Mouse (Mus musculus): Measurements from ENCODE around the gene Hivep2.

Hivep2 gene

DNA sequence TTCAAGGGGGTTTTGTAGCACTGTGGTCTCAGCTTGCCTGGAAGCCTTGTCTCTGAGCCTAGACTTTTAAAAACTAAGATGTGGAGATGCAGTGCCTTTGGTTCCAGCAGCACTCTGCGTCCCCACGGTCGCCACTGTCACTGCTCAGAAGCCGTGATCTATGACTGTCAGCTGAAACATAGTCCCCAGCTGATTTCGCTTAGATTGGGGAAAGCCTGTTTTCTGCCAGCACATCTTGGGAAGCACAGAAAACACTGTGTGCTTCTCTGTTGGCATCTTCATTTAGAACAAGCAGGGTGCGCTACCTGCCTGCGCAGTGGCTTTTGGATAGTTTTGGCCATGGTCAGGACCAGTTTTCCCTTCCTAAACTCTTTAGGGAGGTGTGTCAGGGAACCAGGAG is 59.1 kb downstream of the Hivep2 start:
- DNase-seq: no peak

DNA sequence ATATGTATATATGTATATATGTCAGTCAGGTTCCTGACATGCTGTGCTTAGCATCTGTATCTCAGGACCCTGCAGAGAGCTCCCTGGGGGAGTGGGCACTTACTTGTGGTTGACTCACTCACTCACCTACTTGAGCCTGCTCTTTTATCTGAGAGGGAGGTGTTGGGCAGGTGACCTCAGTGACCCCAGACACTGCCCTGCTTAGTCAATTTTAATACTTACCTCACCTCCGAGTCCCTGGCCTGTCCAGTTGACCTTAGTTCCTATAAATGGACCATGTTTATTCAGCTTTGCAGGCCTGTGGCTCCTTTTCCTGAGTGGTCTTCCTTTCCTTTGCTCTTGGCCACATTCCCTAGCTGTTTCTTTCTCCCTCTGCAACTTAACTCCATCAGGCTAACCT is 61.9 kb downstream of the Hivep2 start:
- DNase-seq: no peak

DNA sequence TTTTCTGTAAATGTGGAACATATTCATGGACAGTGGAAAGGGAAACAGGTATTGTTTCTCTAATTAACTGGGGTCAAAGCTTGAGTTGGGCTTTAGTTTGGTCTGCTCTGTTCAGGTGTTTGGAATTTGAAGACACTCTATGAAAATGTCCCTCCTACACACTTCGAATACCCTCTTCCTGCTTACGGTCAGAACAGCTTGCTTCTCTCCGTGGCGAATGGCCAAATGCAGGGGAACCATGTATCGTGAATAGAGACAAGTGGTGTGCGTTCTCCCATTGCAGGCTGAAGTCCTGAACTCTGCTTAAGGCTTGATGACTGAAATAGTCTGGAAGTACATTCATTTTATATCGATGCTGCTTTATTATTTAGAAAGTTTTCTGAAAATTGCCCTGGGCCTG is 63.1 kb downstream of the Hivep2 start:
- peak; percentile 29 for DNase-seq

DNA sequence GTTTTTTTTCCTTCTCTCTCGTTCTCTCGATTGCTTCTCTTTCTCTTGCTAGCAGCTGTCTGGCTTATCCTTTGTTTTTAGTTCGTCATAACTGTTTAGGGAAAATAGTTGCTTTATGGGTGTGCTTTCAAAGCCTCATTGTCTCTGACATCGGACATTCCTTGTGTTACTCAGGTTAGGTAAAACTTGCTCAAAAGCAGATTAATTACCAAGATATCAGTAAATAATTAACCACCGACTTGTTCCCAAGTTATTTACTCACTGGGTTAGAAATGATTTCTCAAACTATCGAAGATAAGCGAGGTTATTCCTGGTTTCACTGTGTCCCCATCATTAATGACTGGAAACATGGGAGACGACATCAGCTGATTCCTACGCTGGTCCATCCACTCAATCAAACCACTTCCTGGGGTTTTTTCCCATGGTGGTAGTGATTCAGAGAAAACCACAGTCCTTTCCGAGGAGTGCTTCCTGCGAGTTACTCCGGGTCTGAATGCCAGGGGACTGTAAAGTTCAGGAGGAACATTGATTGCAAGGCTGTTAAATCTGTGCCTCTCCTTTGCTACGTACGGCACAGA is 64.7 kb downstream of the Hivep2 start:
- DNase-seq: no peak

DNA sequence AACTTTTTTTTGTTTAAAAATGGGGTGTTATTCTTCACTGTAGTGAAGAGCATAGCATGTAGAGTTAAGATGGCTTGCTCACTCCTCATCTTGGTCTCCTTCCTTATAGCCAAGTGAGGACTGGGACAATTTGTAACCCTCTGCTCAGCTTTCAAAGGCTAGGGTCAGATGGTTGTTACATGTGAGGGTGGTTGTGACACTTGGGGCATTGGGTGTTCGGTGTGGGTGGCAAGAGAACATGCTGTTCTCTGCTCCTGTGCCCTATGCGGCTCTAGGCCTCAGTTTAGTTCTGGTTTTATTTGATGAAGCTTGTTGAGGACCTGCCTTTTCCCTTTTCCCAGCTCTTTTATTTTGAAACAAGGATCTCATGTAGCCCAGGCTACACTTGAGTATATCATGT is 66.7 kb downstream of the Hivep2 start:
- DNase-seq: no peak

DNA sequence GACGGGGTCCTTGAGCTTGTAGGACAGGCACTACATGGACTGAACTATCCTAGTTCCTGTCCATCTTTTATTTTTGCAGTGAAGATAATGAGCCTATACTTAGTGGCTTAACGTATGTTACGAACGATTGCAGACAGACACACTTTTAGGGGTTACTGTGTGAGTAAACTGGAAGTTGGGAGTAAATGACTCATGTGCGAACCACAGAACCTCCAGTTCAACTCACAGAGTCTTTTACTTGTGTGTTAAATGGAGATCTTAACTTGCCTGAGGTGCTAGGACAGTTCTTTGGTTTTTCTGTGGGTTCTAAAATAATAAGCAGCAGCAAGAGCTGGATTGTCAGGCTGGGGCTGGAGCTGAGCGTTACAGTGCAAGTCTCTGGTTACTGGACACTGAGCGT is 68.2 kb downstream of the Hivep2 start:
- DNase-seq: no peak

DNA sequence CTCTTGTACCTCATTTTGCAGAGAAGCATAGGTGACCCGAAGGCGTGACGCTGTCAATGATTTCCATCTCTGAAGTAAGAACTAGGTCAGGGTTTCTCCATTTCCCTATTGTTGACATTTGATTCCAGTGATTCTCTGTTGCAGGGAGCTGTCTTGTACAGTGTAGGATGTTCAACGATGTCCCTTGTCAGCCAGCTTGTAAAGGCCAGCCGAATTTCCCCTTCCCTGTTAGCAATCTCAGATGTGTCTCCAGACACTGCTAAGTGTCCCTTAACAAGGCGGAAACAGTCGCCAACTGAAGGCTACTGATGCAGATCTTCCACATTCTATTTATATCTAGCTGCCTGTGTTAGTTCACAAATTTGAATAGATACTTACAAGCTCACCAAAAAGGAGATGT is 68.9 kb downstream of the Hivep2 start:
- DNase-seq: no peak

DNA sequence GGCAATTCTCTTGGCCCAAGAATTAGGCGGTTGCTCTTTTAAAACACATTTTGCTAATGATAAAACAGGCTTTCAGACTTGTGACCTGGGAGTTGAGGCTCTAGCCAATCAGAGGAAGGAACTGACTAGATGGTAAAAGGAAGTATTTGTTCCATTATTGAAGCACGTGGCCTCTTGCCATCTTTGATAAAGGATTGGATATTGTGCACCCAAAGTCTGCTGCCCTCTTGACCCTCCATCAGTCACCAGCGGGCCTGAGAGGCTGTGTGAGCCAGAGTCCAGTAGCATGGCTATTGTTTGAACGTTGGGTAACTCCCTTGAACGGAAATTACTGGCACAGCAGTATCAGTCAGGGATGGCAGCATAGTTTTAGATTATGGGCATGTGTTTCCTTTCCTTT is 69.7 kb downstream of the Hivep2 start:
- no peak for DNase-seq

DNA sequence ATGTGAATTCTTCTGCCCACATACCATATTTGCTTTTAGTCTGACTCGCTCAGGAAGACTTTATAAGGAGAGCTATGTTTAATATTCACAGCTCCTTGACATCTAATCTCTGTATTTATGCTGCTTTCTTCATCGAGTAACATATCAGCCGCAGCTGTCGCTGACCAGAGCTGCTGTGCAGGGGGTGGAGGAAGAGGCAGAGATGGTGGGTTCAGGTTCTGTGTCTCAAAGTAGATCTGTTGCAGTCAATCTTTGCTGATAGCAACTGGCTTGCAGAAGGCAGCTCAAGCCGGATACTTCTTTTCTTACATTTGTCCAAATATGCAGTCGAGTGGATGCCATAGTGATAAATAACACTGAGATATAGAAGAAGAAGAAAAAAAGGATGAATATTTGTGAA is 70.6 kb downstream of the Hivep2 start:
- no peak for DNase-seq

DNA sequence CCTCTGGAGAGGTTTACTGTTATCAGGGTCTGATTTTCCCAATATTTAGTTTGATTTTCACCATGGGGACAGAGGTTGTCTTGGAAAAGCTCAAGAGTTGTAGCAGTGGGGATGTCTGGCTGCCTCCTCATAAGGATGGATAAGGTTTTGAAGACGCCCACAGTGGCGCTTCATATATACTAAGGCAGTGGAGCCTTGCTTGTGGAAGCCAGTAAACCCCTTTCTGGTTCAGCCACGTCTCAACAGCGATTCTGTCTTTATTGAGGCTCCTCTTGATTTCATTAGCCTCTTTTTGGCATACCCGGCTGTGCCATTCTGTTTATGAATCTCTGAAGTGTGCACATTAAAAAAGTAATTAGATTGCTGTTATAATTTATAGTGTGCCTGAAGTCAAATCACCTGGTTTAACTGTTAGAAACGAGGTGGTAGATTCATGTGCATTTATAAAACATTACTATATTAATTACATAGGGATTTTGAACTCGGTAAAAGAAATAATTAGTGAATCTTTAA is 72.2 kb downstream of the Hivep2 start:
- no peak for DNase-seq

DNA sequence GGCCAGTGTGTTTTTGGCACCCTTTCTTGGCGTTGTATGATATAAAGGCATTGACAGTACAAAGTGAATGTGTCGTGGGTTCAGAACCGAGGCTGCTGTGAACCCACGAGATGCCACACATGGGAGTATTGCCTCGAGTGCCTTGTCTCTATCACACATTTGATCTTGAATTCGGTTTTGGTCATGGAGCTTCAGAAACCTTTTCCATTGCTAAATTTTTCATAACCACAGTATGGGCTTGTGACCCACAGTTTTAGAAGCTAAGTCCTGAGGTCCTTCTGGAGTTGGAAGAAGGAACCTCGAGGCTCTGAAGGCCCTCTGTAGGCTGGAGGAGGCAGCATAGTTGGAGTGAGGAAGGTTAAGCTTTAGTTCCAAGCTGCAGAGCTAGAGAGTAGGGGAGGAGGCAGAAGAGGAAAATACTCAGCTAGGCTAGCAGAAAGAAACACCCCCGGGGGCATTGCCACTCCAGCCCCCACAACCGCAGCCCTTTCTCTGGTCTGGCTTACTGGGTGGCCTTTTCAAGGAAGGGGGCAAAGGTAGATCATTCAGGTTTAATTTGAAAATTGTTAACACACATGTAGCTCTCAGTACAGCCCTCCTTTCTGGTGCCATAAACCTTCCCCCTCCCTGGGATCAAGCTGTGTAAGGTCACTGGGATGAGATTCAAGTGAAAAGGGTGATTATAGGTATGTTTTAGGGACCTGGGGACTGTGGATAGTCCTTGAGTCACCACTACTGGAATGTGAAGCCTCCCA is 75.0 kb downstream of the Hivep2 start:
- no peak for DNase-seq

DNA sequence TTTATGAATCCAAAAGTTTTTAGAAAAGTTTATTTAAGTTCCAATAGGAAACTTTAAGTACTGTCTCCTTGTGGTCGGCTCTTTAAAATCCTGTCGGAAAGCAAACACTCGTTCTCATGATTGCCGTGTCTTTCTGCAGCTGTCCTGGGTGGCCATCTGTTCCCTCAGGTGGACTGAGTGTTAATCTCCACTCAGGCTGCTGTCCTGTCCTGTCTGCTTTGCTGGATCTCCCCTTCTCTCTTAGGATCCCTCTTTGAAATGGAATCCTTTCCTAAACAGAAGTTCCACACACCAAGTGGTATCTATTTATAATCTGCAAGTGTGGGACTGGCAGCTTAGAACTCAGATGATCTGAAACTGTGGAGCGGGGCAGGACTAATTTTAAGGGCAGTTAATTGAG is 75.7 kb downstream of the Hivep2 start:
- DNase-seq: no peak

DNA sequence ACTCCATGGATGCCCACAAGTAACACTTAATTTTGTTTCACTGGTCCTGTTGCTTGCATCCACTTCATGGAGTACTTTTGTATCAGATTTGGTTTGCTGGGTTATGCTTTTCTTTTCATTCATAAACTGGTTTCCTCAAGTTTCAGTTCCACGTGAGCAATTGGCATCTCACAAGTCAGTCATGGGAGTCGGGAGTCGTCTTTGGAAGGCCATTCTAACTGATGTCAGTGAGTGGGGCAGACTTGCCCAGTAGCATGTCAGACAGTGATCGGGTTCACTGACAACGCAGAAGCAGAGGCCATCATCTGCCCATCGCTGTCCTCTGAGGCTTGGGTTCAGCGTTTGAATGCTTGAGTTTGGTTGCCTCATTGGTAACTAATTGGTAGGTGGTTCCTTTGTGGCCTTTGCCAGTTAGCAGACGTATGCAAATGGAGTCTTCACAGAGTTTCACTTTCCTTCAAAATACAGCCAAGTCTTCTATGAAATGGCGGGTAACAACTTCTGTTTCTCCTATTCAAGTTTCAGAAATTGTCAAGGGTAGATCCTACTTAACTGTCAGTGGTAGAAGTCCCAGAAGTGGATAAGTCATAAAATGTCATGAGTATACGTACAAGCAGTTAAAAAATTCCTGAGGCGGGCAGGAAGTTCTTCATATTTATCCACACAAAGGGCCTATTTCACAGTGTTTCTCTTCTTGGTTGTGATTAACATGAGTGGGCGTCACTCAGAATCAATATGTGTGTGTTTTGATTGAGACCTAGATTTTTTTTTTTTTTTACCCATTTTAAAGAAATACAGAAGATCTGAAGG is 76.9 kb downstream of the Hivep2 start:
- no peak for DNase-seq

DNA sequence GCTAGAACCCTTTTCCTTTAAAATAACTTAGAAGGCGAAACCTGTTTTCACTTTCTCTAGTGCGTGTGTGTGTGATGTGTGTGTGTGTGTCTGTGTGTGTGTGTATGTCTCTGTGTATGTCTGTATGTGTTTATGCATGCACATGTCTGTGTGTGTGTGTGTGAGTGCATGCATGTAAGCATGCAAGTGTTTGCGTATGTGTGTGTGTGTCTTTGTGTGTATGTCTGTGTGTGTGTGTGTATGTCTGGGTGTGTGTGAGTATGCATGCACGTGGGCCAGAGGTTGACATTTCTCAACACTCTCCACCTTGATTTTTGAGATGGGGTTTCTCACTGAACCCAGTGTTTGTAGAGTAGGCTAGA is 77.5 kb downstream of the Hivep2 start:
- no peak for DNase-seq

DNA sequence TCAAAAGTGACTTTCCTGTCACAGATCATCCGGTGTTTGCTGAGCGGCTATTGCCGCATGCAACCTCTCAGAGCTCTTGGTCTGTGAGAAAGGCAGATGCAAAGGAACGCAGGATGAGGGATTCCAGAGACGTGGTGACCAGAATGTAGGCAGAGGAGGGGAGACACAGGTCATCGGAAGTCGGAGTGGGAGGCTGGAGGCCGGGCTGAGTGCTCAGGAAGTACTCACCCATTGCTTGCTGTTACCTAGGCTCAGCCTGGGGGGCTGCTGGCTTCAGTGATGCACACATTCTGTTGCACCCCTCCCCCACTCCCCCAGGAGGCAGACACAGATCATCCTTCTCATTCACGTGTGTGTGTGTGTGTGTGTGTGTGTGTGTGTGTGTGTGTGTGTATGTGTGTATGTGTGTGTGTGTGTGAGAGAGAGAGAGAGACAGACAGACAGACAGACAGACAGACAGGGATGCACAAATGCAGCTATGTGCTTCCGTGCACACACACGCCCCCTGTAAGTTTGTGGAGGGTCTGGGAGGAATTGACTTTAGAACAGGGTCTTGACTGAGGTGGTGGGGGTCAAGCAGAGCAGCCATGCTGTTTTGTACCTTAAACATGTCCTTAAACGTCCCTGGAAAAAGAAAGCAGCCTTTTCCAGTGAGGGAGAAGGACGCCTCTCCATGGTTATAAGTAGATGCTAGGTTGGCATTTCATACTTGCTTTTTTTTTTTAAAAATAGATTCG is 78.3 kb downstream of the Hivep2 start:
- DNase-seq: peak; percentile 44

DNA sequence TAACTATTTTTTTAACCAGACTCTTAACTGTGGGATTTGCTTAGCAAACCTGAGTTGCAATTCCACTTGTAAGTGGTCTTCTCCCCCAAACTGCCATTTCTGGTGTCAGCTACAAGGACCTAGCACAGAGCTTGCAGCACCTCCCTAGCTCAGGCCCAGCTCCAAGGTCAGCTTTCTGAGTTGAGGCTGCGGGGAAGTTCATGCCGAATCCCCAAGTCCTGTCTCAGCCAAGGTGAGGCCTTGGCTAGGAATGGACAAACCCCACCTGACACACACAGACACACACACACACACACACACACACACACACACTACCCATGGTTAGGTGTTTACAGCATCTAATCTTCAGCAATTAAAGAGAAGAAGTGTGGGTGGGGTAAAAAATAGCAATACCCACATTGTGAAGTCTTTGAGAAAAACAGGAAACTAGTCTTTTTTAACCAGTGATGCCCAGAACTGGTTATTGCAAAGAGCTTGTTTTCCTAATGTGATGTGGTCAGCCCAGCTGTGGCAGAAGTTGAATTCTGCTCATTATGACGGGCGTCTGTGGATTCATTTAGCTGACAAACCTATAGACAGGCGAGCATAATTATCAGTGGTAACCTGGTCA is 79.0 kb downstream of the Hivep2 start:
- no peak for DNase-seq

DNA sequence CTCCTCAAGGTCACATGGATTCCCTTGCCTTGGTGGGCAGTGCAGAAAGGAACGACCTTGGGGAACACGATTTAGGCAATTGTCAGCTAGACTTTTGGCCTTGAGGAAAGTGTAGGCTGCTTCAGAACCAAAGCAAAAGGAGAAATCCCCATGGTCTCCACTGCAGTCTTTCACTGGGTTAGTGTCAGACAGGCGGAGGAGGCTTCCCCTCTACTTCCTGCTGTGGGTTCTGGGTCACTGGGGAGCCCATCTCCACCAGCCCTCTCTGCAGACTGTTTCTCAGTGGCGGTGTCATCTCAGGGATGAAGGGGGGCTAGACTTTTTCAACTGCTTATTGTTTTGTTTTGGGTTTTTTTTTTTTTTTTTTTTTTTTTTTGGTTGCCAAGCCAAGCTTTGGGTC is 79.9 kb downstream of the Hivep2 start:
- DNase-seq: no peak

DNA sequence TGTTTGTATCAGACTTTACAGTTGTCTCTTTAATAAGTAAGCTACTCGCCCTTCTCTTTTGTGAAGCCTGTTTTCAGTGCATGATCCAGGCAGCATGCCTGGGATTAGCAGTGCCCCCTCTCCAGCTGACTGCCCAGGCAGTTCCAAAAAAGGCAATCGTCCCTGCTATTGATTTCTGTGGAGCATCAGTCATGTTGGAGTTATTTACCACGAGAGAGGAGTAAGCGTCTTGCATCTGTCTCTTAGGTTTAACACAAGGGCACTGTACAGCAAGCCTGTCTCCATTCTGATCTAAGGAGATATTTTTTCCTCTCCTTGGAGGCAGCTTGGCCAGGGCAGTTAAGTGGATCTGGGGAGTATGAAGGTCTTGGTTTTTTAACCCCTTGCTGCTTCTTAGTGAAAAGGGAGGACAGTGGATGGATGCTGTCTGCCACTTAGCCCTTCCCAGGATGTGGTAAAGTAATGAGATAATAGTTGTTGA is 80.3 kb downstream of the Hivep2 start:
- no peak for DNase-seq

DNA sequence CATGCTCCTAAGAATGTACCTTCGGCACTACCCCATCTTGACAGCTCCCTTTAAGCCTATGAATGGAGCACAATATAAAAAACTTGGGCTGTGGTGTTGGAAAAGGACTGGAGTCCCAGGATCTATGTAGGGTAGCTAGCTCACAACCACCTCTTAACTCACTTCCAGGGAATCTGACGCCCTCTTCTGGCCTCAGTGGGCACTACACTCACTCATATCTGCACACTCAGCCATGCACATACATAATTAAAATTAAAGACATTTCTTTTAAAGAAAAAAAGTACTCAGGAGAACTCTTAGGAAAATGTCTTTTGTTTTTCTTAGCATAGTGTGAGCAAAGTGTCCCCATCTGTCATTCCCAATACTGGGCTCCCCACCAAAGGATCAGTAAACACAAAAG is 81.1 kb downstream of the Hivep2 start:
- no peak for DNase-seq

DNA sequence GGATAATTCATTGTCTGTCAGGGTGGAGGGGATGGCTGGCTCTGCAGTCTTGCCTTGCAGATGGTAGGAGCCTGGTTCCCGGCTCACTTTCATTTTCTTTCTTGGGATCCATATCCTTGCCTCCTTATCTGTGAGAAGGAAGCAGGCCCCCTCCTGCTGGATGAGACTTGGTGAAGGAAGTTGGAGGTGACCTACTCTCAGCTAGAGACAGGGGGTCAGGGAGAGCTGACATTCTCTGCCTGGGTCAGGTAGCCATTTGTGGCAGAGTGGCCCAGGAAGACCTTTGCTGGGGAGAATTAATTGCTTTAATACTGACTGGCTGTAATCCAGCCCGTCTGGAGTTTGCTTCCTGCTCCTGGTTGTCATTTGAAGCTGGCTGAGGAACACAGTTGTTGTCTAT is 81.8 kb downstream of the Hivep2 start:
- DNase-seq: no peak

DNA sequence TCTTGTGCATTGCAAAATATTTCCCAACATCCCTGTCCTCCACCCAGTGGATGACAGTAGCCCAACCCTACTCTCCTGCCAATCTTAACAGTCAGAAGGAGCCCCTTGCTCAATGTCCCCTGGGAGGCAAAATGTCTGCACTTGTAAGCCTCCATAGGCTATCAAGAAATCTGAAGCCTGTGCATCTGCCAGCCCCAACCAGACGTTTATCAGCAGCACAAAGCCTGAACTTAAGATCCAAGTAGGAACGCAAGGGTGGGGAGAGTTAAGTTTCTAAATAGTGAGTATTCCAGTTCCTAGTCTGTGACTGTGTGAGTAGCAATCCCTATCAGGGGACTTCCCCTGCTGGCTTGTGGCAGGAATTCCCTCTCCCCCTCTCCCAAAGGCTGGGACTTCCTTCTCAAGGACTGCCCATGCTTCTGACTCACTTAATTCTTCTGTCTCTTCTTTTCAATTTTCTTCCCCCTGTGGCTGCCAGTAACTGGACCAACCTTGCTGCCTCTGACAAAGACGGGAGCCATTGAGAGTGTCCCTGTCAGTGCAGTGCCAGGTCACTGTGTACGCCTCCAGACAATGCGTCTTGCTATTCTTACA is 82.5 kb downstream of the Hivep2 start:
- no peak for DNase-seq

DNA sequence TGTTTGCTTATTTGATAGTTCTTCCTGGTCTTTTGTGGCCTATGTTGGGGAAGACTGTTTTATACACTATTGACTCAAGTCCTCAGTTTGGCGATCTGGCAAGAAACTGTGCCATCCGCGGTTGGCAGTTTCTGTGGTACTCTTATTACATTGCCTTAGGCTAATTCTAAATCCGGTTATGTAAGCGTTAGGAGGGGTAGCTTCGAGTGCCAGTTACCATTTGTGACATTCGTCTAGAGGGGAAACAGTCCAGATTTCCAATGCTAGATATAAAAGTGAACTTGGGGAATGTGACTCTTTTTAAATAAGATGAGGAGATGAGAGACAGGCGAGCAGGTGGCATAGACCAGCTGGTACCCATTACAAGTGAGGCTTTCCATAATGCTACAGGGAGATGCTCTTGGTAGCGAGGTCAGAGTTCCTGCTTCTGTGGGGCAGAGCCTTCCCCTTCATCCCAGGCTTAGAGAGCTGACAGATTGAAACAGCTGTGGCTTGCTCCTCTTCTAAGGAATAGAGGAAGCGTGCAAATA is 83.1 kb downstream of the Hivep2 start:
- DNase-seq: no peak
